ENCODE assay signal across 16 mouse cellular contexts in genomic region chr8:128882719-128883118, GRCm38 (mm10).
DNase-seq lines count a peak whose midpoint lies in the region; ATAC-seq and TF ChIP-seq lines count a peak whose summit lies in the region.
"Had no signal": no experiment of that assay in that cellular context is flagged by ENCODE, and none has a peak within 500 bp of the region (broad histone marks: within the 10 kb centered on the region; RNA-seq: fewer than 3 reads in every experiment).

No protein-coding gene starts in this region.

- no peak overlapping the region for H3K9ac ChIP-seq in embryonic facial prominence, embryonic 14.5 days (ENCODE audit: low read depth, low read length)
- no peak overlapping the region for H3K9ac ChIP-seq in forebrain, postnatal 0 days
- no peak overlapping the region for H3K9ac ChIP-seq in forebrain, embryonic 13.5 days
- H3K9ac ChIP-seq: heart, embryonic 13.5 days had no signal

- H3K4me2 ChIP-seq in embryonic facial prominence, embryonic 14.5 days (ENCODE audit: low read depth, low read length): no peak overlapping the region
- no peak overlapping the region for H3K4me2 ChIP-seq in forebrain, postnatal 0 days (ENCODE audit: low read depth)
- no peak overlapping the region for H3K4me2 ChIP-seq in forebrain, embryonic 13.5 days
- H3K4me2 ChIP-seq: heart, embryonic 13.5 days had no signal

- H3K4me3 ChIP-seq in embryonic facial prominence, embryonic 14.5 days (ENCODE audit: low read depth, low read length): no peak overlapping the region
- no peak overlapping the region for H3K4me3 ChIP-seq in embryonic facial prominence, embryonic 10.5 days
- H3K4me3 ChIP-seq in forebrain, postnatal 0 days (ENCODE audit: low read depth, low read length): no peak overlapping the region
- no peak overlapping the region for H3K4me3 ChIP-seq in forebrain, embryonic 13.5 days
- H3K4me3 ChIP-seq: heart, embryonic 13.5 days had no signal

- DNase-seq in embryonic facial prominence, embryonic 14.5 days (ENCODE audit: low spot score): peak; percentile 24
- no peak for DNase-seq in embryonic facial prominence, embryonic 10.5 days (ENCODE audit: low spot score)
- DNase-seq in forebrain, postnatal 0 days: peak; percentile 66
- peak; percentile 24 to 27 for DNase-seq in right cerebral cortex, postnatal 10 days (ENCODE audit: low spot score in 2 of 2)
- DNase-seq in right cerebral cortex, postnatal 25 days: no peak
- DNase-seq in brain, embryonic 18.5 days (ENCODE audit: low read depth, low spot score): peak; percentile 28
- no peak for DNase-seq in layer of hippocampus, postnatal 10 days (ENCODE audit: low spot score in 2 of 2)
- DNase-seq: adrenal gland, adult 2 months; cerebellum, adult 9-10 months; gastrocnemius, postnatal 36 days; heart, adult 11 months; heart, postnatal 36 days; kidney, adult 11 months had no signal

- ATAC-seq in embryonic facial prominence, embryonic 14.5 days (ENCODE audit: low read depth): no peak
- peak; percentile 78 for ATAC-seq in forebrain, postnatal 0 days
- no peak for ATAC-seq in forebrain, embryonic 13.5 days
- ATAC-seq: hindbrain, embryonic 16.5 days had no signal

- TF ChIP-seq CTCF in forebrain, postnatal 0 days (IDR thresholded peaks at IDR 0.05; ENCODE audit: low read depth): no peak

- H3K27me3 ChIP-seq in embryonic facial prominence, embryonic 14.5 days (replicated peaks; ENCODE audit: control insufficient read depth, insufficient read depth, low read length): no peaks in the 10 kb centered on the region
- H3K27me3 ChIP-seq in embryonic facial prominence, embryonic 10.5 days (replicated peaks; ENCODE audit: low read depth, poor library complexity, severe bottlenecking): no peaks in the 10 kb centered on the region
- H3K27me3 ChIP-seq in forebrain, postnatal 0 days (ENCODE audit: insufficient read depth, low read length): no peaks in the 10 kb centered on the region
- H3K27me3 ChIP-seq in forebrain, embryonic 13.5 days: no peaks in the 10 kb centered on the region
- H3K27me3 ChIP-seq: heart, embryonic 13.5 days had no signal

- H3K4me1 ChIP-seq in embryonic facial prominence, embryonic 14.5 days (ENCODE audit: control insufficient read depth, insufficient read depth, low read length): no peaks in the 10 kb centered on the region
- H3K4me1 ChIP-seq in embryonic facial prominence, embryonic 10.5 days: no peaks in the 10 kb centered on the region
- no peaks in the 10 kb centered on the region for H3K4me1 ChIP-seq in forebrain, postnatal 0 days (ENCODE audit: insufficient read depth)
- H3K4me1 ChIP-seq in forebrain, embryonic 13.5 days: no peaks in the 10 kb centered on the region
- H3K4me1 ChIP-seq: heart, embryonic 13.5 days had no signal

- H3K9me3 ChIP-seq in embryonic facial prominence, embryonic 14.5 days (ENCODE audit: control insufficient read depth, low read length): no peaks in the 10 kb centered on the region
- no peaks in the 10 kb centered on the region for H3K9me3 ChIP-seq in embryonic facial prominence, embryonic 10.5 days
- no peaks in the 10 kb centered on the region for H3K9me3 ChIP-seq in forebrain, postnatal 0 days (ENCODE audit: low read length)
- H3K9me3 ChIP-seq in forebrain, embryonic 13.5 days (replicated peaks): no peaks in the 10 kb centered on the region

- H3K27ac ChIP-seq in embryonic facial prominence, embryonic 14.5 days (replicated peaks; ENCODE audit: low read depth, low read length): no peak overlapping the region
- H3K27ac ChIP-seq in embryonic facial prominence, embryonic 10.5 days (replicated peaks): no peak overlapping the region
- H3K27ac ChIP-seq in forebrain, postnatal 0 days (ENCODE audit: low read depth, low read length): no peak overlapping the region
- no peak overlapping the region for H3K27ac ChIP-seq in forebrain, embryonic 13.5 days
- H3K27ac ChIP-seq: heart, embryonic 13.5 days had no signal

- 46% methylated on average over 3 of the region's 3 CpGs for WGBS in embryonic facial prominence, embryonic 14.5 days
- 67% methylated on average over 3 of the region's 3 CpGs for WGBS in embryonic facial prominence, embryonic 10.5 days
- 39% methylated on average over 3 of the region's 3 CpGs for WGBS in forebrain, postnatal 0 days
- 50% methylated on average over 3 of the region's 3 CpGs for WGBS in forebrain, embryonic 13.5 days

- no peaks in the 10 kb centered on the region for H3K36me3 ChIP-seq in embryonic facial prominence, embryonic 14.5 days (ENCODE audit: control insufficient read depth, insufficient read depth, low read length)
- no peaks in the 10 kb centered on the region for H3K36me3 ChIP-seq in embryonic facial prominence, embryonic 10.5 days (replicated peaks)
- no peaks in the 10 kb centered on the region for H3K36me3 ChIP-seq in forebrain, postnatal 0 days (ENCODE audit: insufficient read depth)
- no peaks in the 10 kb centered on the region for H3K36me3 ChIP-seq in forebrain, embryonic 13.5 days (ENCODE audit: poor library complexity, severe bottlenecking)
- H3K36me3 ChIP-seq: heart, embryonic 13.5 days had no signal

Comparison
In these comparisons a context has a peak if more than half of its experiments do, and no peak if none do; other contexts are left out.
1. DNase-seq: peak in embryonic facial prominence, embryonic 14.5 days (single experiment), forebrain, postnatal 0 days (single experiment), right cerebral cortex, postnatal 10 days (2 of 2) and brain, embryonic 18.5 days (single experiment); none in embryonic facial prominence, embryonic 10.5 days (single experiment), right cerebral cortex, postnatal 25 days (single experiment) and layer of hippocampus, postnatal 10 days (0 of 2).